Mouse (Mus musculus): Measurements from ENCODE around the gene Prap1. TPM values are rescaled to one million over a fixed set of nuclear protein-coding genes. Genes with fewer than 3 reads are reported as not detected.
A peak's percentile ranks its signal among the peaks of the same experiment; 100 is the strongest.

The Prap1 gene
- polyA plus RNA-seq, 1 experiment from 2014 or later = 45.2 TPM

DNA sequence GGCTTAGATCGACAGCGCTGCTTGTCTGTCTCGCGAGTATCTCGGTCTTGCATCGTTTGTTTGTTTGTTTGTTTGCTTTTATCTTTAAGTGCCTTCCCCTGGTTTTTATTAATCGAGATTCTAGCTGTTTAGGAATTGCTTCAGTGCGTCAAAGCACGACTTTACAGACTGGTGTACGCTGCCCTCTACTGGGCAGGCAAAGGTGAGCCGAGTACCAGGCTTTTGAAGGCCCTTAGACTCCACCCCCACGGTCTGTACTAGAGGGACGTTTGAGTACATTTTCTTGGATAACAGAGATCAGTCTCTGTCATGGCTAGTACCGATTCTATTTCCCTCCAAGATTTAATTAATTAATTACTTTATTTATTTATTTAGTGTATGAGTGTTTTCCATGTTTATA lies 48.2 kb downstream of the Prap1 start:
- 3% methylated on average over 14 of the region's 14 CpGs for WGBS
- H3K36me3 ChIP-seq (ENCODE audit: control insufficient read depth, insufficient read depth, low read length) = no peaks in the 10 kb centered on the region
- ATAC-seq (ENCODE audit: low FRiP score, low TSS enrichment) (no peak), DNase-seq (ENCODE audit: low spot score) (peak; percentile 76)
- no peak overlapping the region for H3K27ac ChIP-seq (replicated peaks)
- no peak overlapping the region for H3K9ac ChIP-seq (ENCODE audit: low read length)
- H3K27me3 ChIP-seq (ENCODE audit: control insufficient read depth, insufficient read depth, low read length) = no peaks in the 10 kb centered on the region
- H3K9me3 ChIP-seq (ENCODE audit: control insufficient read depth, low read length) = no peaks in the 10 kb centered on the region
- no peak overlapping the region for H3K4me2 ChIP-seq (replicated peaks; ENCODE audit: low read depth)
- TF ChIP-seq EP300 (optimal IDR thresholded peaks at IDR 0.05) = no peak
- peak; percentile 86 for TF ChIP-seq CTCF (IDR thresholded peaks at IDR 0.05; ENCODE audit: low read depth)
- no peak overlapping the region for H3K4me3 ChIP-seq (ENCODE audit: low read depth, low read length)
- H3K4me1 ChIP-seq (replicated peaks; ENCODE audit: control insufficient read depth, insufficient read depth) = no peaks in the 10 kb centered on the region

DNA sequence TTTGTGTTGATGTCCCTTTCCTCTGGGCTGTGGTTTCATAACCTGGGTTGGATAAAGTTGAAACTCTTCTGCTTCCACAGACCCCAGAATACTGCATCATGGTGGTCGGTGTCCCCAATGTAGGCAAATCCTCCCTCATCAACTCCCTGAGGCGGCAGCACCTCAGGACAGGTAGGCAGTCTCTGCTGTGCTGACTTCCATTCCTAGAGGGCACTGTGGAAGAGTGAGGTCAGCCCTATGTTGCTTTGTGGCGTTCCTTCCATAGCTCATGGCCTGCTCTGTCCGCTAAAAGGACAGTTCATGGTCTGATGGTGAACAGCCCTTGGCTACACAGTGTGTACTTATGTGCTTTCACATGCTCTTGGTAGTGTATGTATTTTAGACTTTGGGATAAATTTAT lies 51.4 kb downstream of the Prap1 start:
- Histone ChIP-seq H3K27me3 (ENCODE audit: control insufficient read depth, insufficient read depth, low read length) (no peaks in the 10 kb centered on the region), H3K4me1 (replicated peaks; ENCODE audit: control insufficient read depth, insufficient read depth) (no peaks in the 10 kb centered on the region), H3K36me3 (ENCODE audit: control insufficient read depth, insufficient read depth, low read length) (no peaks in the 10 kb centered on the region), H3K27ac (replicated peaks) (no peak overlapping the region), H3K9ac (ENCODE audit: low read length) (no peak overlapping the region), H3K4me2 (replicated peaks; ENCODE audit: low read depth) (no peak overlapping the region), H3K4me3 (ENCODE audit: low read depth, low read length) (no peak overlapping the region), H3K9me3 (ENCODE audit: control insufficient read depth, low read length) (no peaks in the 10 kb centered on the region)
- DNase-seq (ENCODE audit: low spot score) = no peak
- WGBS = 84% methylated on average over 4 of the region's 4 CpGs
- TF ChIP-seq EP300 (optimal IDR thresholded peaks at IDR 0.05) (no peak), CTCF (IDR thresholded peaks at IDR 0.05; ENCODE audit: low read depth) (no peak)
- no peak for ATAC-seq (ENCODE audit: low FRiP score, low TSS enrichment)

Other genes with a start within 250 kb of the Prap1 start
- 0.05 and 0.18 TPM in 2 replicates for gene Kndc1, start 198.7 kb upstream of the Prap1 start, polyA plus RNA-seq (2015; fragmentation: Nextera tagmentation; extraction: Ambion mirVana)
- gene Utf1, start 149.6 kb upstream of the Prap1 start, polyA plus RNA-seq (2015; fragmentation: Nextera tagmentation; extraction: Ambion mirVana) = 0.13 TPM in 1 of 2 replicates, not detected in the other
- 0.11 and 0.17 TPM in 2 replicates for gene 6430531B16Rik, start 114.6 kb upstream of the Prap1 start, polyA plus RNA-seq (2015; fragmentation: Nextera tagmentation; extraction: Ambion mirVana)
- gene Adam8, start 100.8 kb upstream of the Prap1 start, polyA plus RNA-seq (2015; fragmentation: Nextera tagmentation; extraction: Ambion mirVana) = 0.85 and 1.1 TPM in 2 replicates
- gene Zfp511, start 57.0 kb upstream of the Prap1 start, polyA plus RNA-seq (2015; fragmentation: Nextera tagmentation; extraction: Ambion mirVana) = 19.7 and 20.7 TPM in 2 replicates
- 17.7 and 20.1 TPM in 2 replicates for gene Tubgcp2, start 56.7 kb upstream of the Prap1 start, polyA plus RNA-seq (2015; fragmentation: Nextera tagmentation; extraction: Ambion mirVana)
- gene Msx3, start 44.3 kb upstream of the Prap1 start, polyA plus RNA-seq (2015; fragmentation: Nextera tagmentation; extraction: Ambion mirVana) = 0.04 TPM in 1 of 2 replicates, not detected in the other
- gene Caly, start 10.8 kb upstream of the Prap1 start, polyA plus RNA-seq (2015; fragmentation: Nextera tagmentation; extraction: Ambion mirVana) = 4.5 and 5.6 TPM in 2 replicates
- gene Fuom, start 9.0 kb downstream of the Prap1 start, polyA plus RNA-seq (2015; fragmentation: Nextera tagmentation; extraction: Ambion mirVana) = 41.2 and 44.5 TPM in 2 replicates
- gene Paox, start 22.4 kb downstream of the Prap1 start, polyA plus RNA-seq (2015; fragmentation: Nextera tagmentation; extraction: Ambion mirVana) = 27.7 and 27.8 TPM in 2 replicates
- gene Echs1, start 23.1 kb downstream of the Prap1 start, polyA plus RNA-seq (2015; fragmentation: Nextera tagmentation; extraction: Ambion mirVana) = 139 and 143 TPM in 2 replicates
- gene Mtg1, start 44.2 kb downstream of the Prap1 start, polyA plus RNA-seq (2015; fragmentation: Nextera tagmentation; extraction: Ambion mirVana) = 19.8 and 20.6 TPM in 2 replicates
- 0.90 and 1.1 TPM in 2 replicates for gene Sprn, start 61.5 kb downstream of the Prap1 start, polyA plus RNA-seq (2015; fragmentation: Nextera tagmentation; extraction: Ambion mirVana)
- gene Olfr522, start 71.4 kb downstream of the Prap1 start, polyA plus RNA-seq (2015; fragmentation: Nextera tagmentation; extraction: Ambion mirVana) = not detected in 2 replicates
- not detected in 2 replicates for gene Olfr523, start 79.8 kb downstream of the Prap1 start, polyA plus RNA-seq (2015; fragmentation: Nextera tagmentation; extraction: Ambion mirVana)
- gene Olfr524, start 112.6 kb downstream of the Prap1 start, polyA plus RNA-seq (2015; fragmentation: Nextera tagmentation; extraction: Ambion mirVana) = not detected in 2 replicates
- 0.11 TPM in 2 replicates for gene Cd163l1, start 124.9 kb downstream of the Prap1 start, polyA plus RNA-seq (2015; fragmentation: Nextera tagmentation; extraction: Ambion mirVana)
- not detected in 2 replicates for gene 5830411N06Rik, start 153.9 kb downstream of the Prap1 start, polyA plus RNA-seq (2015; fragmentation: Nextera tagmentation; extraction: Ambion mirVana)
- gene Olfr525, start 227.5 kb downstream of the Prap1 start, polyA plus RNA-seq (2015; fragmentation: Nextera tagmentation; extraction: Ambion mirVana) = 0.02 TPM in 1 of 2 replicates, not detected in the other
- not detected in 2 replicates for gene Olfr527, start 240.6 kb downstream of the Prap1 start, polyA plus RNA-seq (2015; fragmentation: Nextera tagmentation; extraction: Ambion mirVana)